Mouse (Mus musculus) granulocyte monocyte progenitor cell, adult 5-6 weeks (primary cell): ENCODE measurements around the gene H2-Ab1. TPM values are rescaled to one million over a fixed set of nuclear protein-coding genes. Genes with fewer than 3 reads are reported as not detected.
"Not testable (repeated sequence)": the region's sequence is repeated elsewhere in the genome, so short reads cannot be mapped to it uniquely, and the experiment has no call there.

Source experiments
- ATAC-seq: replicated peaks from 2 replicates; pipeline ENCODE4 v1.8.0; 2016; ENCODE audit warnings: mild to moderate bottlenecking, moderate TSS enrichment, inconsistent platforms; ENCODE audit not compliant: poor library complexity, severe bottlenecking
- total RNA-seq, 2 experiments: library from RNA; stranded (forward) in 1 of 2; stranded (reverse) in 1 of 2; fragments of 200-712, 200-1000 nt in 1 of 2; fragments of >200 nt in 1 of 2; fragmentation: Nextera tagmentation in 1 of 2; gene quantifications; 2 replicates each; pipeline ENCODE4 v1.2.3; 2014 to 2017

The H2-Ab1 gene
- total RNA-seq (2014; fragmentation: Nextera tagmentation) (15.3 and 35.8 TPM in 2 replicates), total RNA-seq (2017) (32.7 and 40.7 TPM in 2 replicates)

- ATAC-seq, result peak; percentile 96
Observed at GRCm38 (mm10) chr17:34257594-34258375, at the start of gene H2-Ab1. H2-Ab1 (plus strand) TSS chr17:34257689.

GRCm38 (mm10) chr17:34207866-34208265, 49.6 kb upstream of the H2-Ab1 start:
- no peak for ATAC-seq

GRCm38 (mm10) chr17:34208421-34208820, 49.1 kb upstream of the H2-Ab1 start:
- no peak for ATAC-seq

DNA sequence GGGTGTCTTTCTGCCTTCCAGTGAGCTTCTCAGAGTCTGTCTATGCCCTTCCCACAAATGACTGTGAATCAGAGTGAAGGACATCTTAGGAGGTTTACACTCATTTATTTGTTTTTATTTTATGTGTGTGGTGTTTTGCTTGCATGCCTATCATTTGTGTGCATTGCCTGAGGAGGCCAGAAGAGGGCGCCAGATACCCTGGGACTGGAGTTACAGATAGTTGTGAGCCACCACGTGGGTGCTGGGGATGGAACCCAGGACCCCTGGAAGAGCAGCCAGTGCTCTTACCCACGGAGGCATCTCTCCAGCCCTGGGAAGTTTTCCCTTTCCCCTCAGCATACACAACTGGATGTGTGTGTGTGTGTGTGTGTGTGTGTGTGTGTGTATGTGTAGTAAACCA, 47.8 kb upstream of the H2-Ab1 start:
- ATAC-seq, result no peak

DNA sequence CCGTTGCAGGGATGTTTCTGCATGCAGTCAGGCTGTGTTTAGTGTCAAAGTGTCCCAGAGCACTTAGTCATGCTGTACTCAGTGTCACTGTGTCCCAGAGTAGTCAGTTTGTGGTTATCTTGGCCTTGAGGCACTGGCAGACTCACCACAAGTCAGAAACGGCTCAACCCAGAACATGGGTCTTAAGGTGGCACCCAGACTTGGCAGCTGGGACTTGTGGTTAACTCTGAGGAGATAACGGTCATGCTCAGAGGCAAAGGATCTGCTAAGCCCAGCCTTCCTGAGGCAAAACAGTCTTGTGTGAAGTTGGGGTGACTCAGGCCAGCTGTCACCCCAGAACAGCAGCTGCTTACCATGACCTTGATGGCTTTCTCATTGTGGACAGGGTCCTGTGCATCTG, 46.9 kb upstream of the H2-Ab1 start:
- peak; percentile 83 for ATAC-seq

GRCm38 (mm10) chr17:34211746-34212365, 45.6 kb upstream of the H2-Ab1 start:
- ATAC-seq, result no peak

DNA sequence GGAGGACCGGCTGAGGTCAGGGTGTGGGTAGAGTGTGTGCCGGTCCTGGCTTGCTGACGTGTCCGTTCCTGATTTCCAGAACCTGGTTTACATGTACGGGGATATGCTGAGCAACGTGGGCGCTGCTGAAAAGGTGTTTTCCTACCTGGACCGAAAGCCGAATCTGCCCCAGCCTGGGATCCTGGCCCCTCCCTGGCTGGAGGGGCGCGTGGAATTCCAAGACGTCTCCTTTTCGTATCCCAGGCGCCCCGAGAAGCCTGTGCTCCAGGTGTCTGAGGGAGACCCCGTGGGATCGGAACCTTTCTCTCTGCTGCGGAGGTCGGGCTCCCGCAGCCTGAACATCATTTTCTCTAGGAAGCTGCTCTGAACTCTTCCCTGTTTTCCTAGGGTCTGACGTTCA, 43.6 kb upstream of the H2-Ab1 start:
- ATAC-seq, result no peak

GRCm38 (mm10) chr17:34215176-34215575, 42.3 kb upstream of the H2-Ab1 start:
- ATAC-seq, result no peak

DNA sequence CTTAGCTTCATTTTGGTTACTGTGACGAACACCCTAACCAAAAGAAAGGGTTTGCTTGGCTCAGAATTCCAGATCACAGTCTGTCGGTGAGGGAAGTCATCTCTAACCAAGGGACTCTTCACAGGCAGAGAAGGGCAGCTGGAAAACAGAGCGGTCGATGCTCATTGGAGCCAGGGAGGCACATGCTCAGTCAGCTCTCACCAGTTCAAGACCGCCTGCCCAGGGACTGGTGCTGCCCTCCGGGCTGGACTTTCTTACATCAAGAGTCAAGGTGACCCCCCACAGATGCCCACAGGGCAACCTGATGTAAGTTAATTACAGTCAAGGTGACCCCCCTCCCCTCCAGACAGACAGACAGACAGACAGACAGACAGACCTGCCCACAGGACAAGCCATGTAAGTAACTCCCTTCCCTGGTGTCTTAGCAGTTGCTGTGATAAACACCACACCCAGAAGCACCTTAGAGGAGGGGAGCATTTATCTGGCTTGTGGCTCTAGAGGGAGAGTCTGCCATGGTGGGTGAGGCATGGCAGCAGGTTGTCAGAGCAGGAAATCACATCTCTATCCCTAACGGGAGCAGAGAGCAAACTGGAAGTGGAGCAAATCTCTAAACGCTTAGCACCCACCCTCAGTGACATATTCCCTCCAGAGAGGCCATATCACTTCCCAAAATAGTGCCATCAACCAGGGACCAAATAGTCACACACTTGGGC, 40.1 kb upstream of the H2-Ab1 start:
- ATAC-seq, result no peak

DNA sequence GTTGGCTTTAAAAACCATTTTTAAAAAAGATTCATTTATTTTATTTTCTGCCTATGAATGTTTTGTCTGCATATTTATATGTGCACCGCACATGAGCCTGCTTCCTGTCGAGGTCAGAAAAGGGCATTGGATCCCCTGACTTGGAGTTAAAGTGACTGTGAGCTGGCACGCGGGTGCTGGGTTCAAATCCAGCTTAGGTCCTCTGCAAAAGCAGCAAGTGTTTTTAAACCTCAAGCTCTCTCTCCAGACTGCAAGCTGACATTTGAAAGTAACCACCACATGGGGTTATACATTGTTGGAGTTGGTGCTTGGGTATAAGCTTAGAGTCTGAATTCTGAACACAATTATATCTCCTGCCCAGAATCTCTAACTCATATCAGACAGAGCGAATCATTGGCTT, 39.5 kb upstream of the H2-Ab1 start:
- no peak for ATAC-seq

- no peak for ATAC-seq
Observed at GRCm38 (mm10) chr17:34218675-34219074, 38.8 kb upstream of the H2-Ab1 start.

- ATAC-seq, result not testable (repeated sequence)
Observed at GRCm38 (mm10) chr17:34219096-34219495, 38.4 kb upstream of the H2-Ab1 start.

GRCm38 (mm10) chr17:34219801-34220200, 37.7 kb upstream of the H2-Ab1 start:
- not testable (repeated sequence) for ATAC-seq

- not testable (repeated sequence) for ATAC-seq
Observed at GRCm38 (mm10) chr17:34220401-34220800, 37.1 kb upstream of the H2-Ab1 start.

DNA sequence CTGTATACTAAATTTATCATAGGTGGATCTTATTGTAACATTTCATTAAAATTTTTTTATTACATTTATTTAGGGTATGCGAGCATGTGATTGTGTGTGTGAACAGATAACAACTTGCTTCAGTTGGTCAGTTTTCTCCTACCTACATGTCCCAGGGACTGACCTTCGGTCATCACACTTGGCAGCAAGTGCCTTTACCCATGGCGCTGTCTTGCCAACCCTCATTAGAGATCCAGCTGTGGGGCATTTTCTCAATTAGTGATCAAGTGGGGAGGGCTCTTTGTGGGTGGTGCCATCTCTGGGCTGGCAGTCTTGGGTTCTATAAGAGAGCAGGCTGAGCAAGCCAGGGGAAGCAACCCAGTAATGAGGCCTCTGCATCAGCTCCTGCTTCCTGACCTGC, 32.7 kb upstream of the H2-Ab1 start:
- ATAC-seq, result no peak

DNA sequence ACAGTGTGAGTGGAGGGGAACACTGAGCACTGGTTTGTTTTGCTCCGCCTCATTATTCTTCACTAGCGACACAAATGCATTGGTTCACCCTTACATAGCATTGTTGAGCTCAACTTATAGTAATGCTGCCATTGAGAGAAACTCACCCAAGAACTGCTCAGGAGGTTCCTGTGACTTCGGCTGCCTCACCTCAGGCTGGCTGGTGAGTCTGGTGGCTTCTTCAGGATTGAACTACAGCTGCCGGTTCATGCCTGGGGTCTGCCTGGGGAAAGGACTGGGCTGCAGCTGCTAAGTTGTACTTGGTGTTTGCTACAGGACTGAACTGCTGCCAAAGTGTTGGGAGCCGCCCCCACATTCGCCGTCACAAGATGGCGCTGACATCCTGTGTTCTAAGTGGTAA, 32.1 kb upstream of the H2-Ab1 start:
- no peak for ATAC-seq

GRCm38 (mm10) chr17:34225911-34226310, 31.6 kb upstream of the H2-Ab1 start:
- ATAC-seq, result not testable (repeated sequence)

GRCm38 (mm10) chr17:34230971-34231370, 26.5 kb upstream of the H2-Ab1 start:
- ATAC-seq, result not testable (repeated sequence)

DNA sequence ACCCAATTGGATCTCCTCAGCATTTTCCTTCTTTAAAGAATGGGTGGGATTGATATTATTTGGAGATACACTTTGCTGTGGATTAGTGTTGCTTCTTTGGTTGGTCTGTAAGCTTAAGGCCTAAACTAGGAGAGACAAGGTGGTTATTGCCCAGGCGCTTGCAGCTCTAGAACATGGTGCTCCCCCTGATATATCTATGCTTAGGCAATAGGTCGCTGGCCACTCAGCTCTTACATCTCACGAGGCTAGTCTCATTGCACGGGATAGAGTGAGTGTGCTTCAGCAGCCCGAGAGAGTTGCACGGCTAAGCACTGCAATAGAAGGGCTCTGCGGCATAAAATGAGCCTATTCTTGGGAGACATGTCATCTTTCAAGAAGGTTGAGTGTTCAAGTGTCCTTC, 25.5 kb upstream of the H2-Ab1 start:
- ATAC-seq, result not testable (repeated sequence)

GRCm38 (mm10) chr17:34234926-34235325, 22.6 kb upstream of the H2-Ab1 start:
- peak; percentile 90 for ATAC-seq

GRCm38 (mm10) chr17:34236691-34237090, 20.8 kb upstream of the H2-Ab1 start:
- no peak for ATAC-seq
